Mouse (Mus musculus) CH12.LX (cell line): ENCODE measurements around the gene Ints1.

ENCODE experiments used
- CTCF ChIP-seq, 2 experiments: IDR thresholded peaks in 1 of 2; conservative IDR thresholded peaks in 1 of 2; 2 replicates each; pipeline ENCODE4 v1.5.1; 2011 to 2012; ENCODE audit warnings: low read depth in 2 of 2, low read length in 2 of 2, improper control_type of control experiment in 1 of 2, inconsistent platforms in 1 of 2, mild to moderate bottlenecking in 1 of 2, moderate library complexity in 1 of 2
- EP300 ChIP-seq: IDR thresholded peaks from 2 replicates; pipeline ENCODE4 v1.6.1; 2011; ENCODE audit warnings: low read length, improper control_type of control experiment
- POLR2A ChIP-seq: IDR thresholded peaks from 2 replicates; pipeline ENCODE4 v1.6.1; 2011; ENCODE audit warnings: low read depth, mild to moderate bottlenecking, improper control_type of control experiment, low read length
- POLR2AphosphoS2 ChIP-seq: IDR thresholded peaks from 2 replicates; pipeline ENCODE4 v1.6.1; 2011; ENCODE audit warnings: low read depth, low read length, improper control_type of control experiment
- SIN3A ChIP-seq: IDR thresholded peaks from 2 replicates; pipeline ENCODE4 v1.6.1; 2012; ENCODE audit warnings: low read length, improper control_type of control experiment, inconsistent platforms
- USF1 ChIP-seq: IDR thresholded peaks from 2 replicates; pipeline ENCODE4 v1.6.1; 2014; ENCODE audit warnings: low read depth, mild to moderate bottlenecking, inconsistent platforms, low read length, improper control_type of control experiment
- ZNF384 ChIP-seq: IDR thresholded peaks from 2 replicates; pipeline ENCODE4 v1.6.1; 2012; ENCODE audit warnings: low read depth, low read length, improper control_type of control experiment, inconsistent platforms

- TF ChIP-seq CTCF (conservative IDR thresholded peaks at IDR 0.05 in 1 of 2, IDR thresholded peaks at IDR 0.05 in 1 of 2; ENCODE audit: low read depth in 2 of 2, low read length in 2 of 2) (no peak; a peak in 1 of 4 replicates), USF1 (no peak), POLR2AphosphoS2 (no peak), POLR2A (0 out of 2 replicates have a peak, but pooled peaks have one; percentile 3), ZNF384 (no peak), SIN3A (peak; percentile 86; the same call in 1 of the 2 replicates), EP300 (peak; percentile 68)
Measured at GRCm38 (mm10) chr5:139723113-139723512, 52.4 kb downstream of the Ints1 start.
